Mouse (Mus musculus) lung, postnatal 36 days (tissue): ENCODE measurements around the gene 4932438H23Rik.

Experiments used
- DNase-seq: peaks from one replicate; pipeline ENCODE4 v3.0.0; 2022; ENCODE audit warnings: mixed read lengths

4932438H23Rik gene

GRCm38 (mm10) chr16:91004915-91005538, 89.9 kb downstream of the 4932438H23Rik start:
- DNase-seq = no peak
